Mouse (Mus musculus): ENCODE measurements around the gene Tchp. TPM values are rescaled to one million over a fixed set of nuclear protein-coding genes. Genes with fewer than 3 reads are reported as not detected.

Tchp gene
- 15.2 and 16.2 TPM in 2 replicates for polyA plus RNA-seq (2014; fragmentation: Nextera tagmentation; extraction: Ambion mirVana)

DNA sequence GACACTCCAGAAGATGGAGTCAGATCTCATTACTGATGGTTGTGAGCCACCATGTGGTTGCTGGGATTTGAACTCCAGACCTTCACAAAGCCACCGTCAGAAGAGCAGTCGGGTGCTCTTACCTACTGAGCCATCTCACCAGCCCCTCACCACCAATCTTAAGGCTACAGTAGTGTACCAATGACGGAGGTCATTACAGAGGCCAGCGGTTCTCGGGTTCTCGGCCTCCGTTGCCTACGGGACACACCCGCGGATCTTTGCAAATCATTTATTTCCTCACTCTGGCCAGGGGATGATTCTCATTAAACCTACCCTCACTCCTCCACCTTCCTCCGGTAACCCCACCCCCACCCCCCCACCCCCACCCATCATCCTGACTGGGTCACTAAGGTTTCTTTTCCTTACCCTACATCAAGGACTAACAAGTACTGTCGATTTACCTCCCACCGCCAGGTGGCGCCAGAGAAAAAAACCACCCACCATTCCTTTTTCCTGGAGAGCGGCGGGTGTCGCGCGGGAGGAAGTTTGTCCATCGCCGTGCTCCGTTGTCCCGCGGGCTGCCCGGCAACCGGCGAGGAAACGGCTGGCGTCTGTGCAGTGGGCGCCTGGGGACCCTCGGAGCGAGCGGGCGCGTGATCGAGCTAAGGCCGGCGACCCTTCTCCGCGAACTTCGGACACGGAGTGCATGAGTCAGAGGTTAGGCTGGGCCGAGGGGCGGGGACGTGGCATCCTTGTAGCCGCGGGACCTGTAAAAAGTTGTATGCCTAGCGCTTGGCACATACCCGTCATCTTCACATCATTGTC lies at the start of gene Tchp:
Gene Tchp (plus strand): TSS at position 496 of the 804 bp plus-strand sequence.
- peak; percentile 89 for ATAC-seq (ENCODE audit: low read depth)
- Histone ChIP-seq H3K9me3 (ENCODE audit: control insufficient read depth, low read length) (no peaks in the 10 kb centered on the region), H3K4me1 (ENCODE audit: control insufficient read depth, insufficient read depth, low read length) (peaks cover 7% of the 10 kb centered on the region), H3K36me3 (ENCODE audit: control insufficient read depth, insufficient read depth, low read length) (peaks cover 14% of the 10 kb centered on the region), H3K27ac (ENCODE audit: low read depth, low read length) (no peak within 1 kb of the TSS), H3K9ac (replicated peaks; ENCODE audit: low read depth, low read length) (peak within 1 kb of the TSS; percentile 61), H3K4me2 (ENCODE audit: low read depth, low read length) (peak within 1 kb of the TSS; percentile 58), H3K27me3 (ENCODE audit: control insufficient read depth, insufficient read depth, low read length) (no peaks in the 10 kb centered on the region), H3K4me3 (ENCODE audit: low read depth, low read length) (peak within 1 kb of the TSS; percentile 75)
- 3% methylated on average over 49 of the region's 49 CpGs for WGBS

DNA sequence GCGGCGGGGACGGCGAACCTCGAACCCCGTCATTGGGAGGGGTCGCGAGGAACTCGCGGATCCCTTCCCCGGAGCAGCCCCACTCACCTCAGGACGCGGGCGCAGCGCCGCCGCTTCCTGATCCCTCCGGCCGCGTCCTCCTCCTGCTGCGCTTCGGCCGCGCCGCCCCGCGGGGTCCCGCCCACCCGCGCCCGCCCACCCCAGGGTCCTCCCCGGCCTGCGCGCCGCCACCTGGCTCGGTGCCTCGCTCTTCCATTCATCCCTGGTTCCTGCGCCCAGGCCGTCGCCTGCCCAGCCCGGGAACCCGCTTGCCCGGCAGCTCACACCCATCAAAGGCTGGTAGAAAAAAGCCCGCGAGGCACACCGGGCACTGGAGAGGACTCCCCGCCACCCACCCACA lies 49.3 kb upstream of the Tchp start, which contains the start of gene Trpv4:
Gene Trpv4 (minus strand): TSS at position 167 of the 400 bp plus-strand sequence.
- peak within 1 kb of the TSS; percentile 44 for H3K9ac ChIP-seq (replicated peaks; ENCODE audit: low read depth, low read length)
- H3K4me3 ChIP-seq (ENCODE audit: low read depth, low read length) = peak within 1 kb of the TSS; percentile 34
- ATAC-seq (ENCODE audit: low read depth) = no peak
- WGBS = under 1% methylated on average over 46 of the region's 47 CpGs
- no peaks in the 10 kb centered on the region for H3K9me3 ChIP-seq (ENCODE audit: control insufficient read depth, low read length)
- 0 out of 2 replicates have a peak, but pooled peaks cover 6% of the 10 kb centered on the region for H3K4me1 ChIP-seq (ENCODE audit: control insufficient read depth, insufficient read depth, low read length)
- no peaks in the 10 kb centered on the region for H3K36me3 ChIP-seq (ENCODE audit: control insufficient read depth, insufficient read depth, low read length)
- H3K27me3 ChIP-seq (ENCODE audit: control insufficient read depth, insufficient read depth, low read length) = peaks cover 25% of the 10 kb centered on the region
- H3K4me2 ChIP-seq (ENCODE audit: low read depth, low read length) = peak within 1 kb of the TSS; percentile 61
- no peak within 1 kb of the TSS for H3K27ac ChIP-seq (ENCODE audit: low read depth, low read length)

DNA sequence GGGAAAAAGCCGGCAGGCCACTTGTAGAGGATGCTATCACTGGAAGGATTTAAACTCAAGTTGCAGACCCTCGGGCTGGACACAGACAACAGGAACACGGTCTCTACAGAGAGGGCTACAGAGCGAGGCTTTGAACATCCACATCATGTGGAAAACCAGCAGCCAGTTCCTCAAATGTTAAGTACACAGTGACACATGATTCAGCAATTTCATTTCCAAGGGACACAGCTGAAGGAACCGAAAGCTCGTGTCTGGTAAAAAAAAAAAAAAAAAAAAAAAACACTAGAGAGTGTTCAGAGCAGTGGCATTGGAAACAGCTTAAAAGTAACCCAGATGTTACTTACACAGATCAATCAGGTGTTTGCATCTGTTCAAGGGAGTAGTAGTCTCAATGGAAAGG lies 46.5 kb upstream of the Tchp start:
- H3K4me1 ChIP-seq (ENCODE audit: control insufficient read depth, insufficient read depth, low read length) = 0 out of 2 replicates have a peak, but pooled peaks cover 6% of the 10 kb centered on the region
- no peaks in the 10 kb centered on the region for H3K36me3 ChIP-seq (ENCODE audit: control insufficient read depth, insufficient read depth, low read length)
- no peak overlapping the region for H3K9ac ChIP-seq (replicated peaks; ENCODE audit: low read depth, low read length)
- H3K27ac ChIP-seq (ENCODE audit: low read depth, low read length) = no peak overlapping the region
- WGBS = 70% methylated on average over 6 of the region's 6 CpGs
- peaks cover 20% of the 10 kb centered on the region for H3K27me3 ChIP-seq (ENCODE audit: control insufficient read depth, insufficient read depth, low read length)
- ATAC-seq (ENCODE audit: low read depth) = no peak
- no peak overlapping the region for H3K4me3 ChIP-seq (ENCODE audit: low read depth, low read length)
- no peak overlapping the region for H3K4me2 ChIP-seq (ENCODE audit: low read depth, low read length)
- H3K9me3 ChIP-seq (ENCODE audit: control insufficient read depth, low read length) = no peaks in the 10 kb centered on the region

GRCm38 (mm10) chr5:114664139-114664538 lies 43.4 kb upstream of the Tchp start:
- H3K9ac ChIP-seq (replicated peaks; ENCODE audit: low read depth, low read length) = no peak overlapping the region

DNA sequence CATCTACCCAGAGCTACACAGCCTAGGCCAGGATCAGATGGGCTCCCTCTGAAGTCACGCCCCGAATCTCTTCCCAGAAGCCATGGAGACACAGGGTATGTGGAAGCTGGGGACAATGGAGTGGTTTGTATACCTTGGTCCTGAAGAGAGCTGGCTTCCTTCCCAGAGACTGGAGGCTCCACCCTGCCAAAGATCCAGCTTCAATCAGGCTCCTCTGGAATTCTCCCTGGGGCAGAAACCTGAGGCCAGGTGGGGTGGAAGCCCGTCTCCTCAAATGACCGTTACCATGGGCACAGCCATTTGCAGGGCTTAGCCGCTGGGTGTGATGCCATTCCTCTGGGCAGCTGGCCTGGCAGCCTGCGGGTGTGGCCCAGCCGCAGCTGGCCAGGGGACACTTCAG lies 42.8 kb upstream of the Tchp start:
- H3K27ac ChIP-seq (ENCODE audit: low read depth, low read length) = no peak overlapping the region
- H3K9ac ChIP-seq (replicated peaks; ENCODE audit: low read depth, low read length) = no peak overlapping the region
- no peaks in the 10 kb centered on the region; the same call in 1 of the 2 replicates for H3K4me1 ChIP-seq (ENCODE audit: control insufficient read depth, insufficient read depth, low read length)
- H3K4me3 ChIP-seq (ENCODE audit: low read depth, low read length) = no peak overlapping the region
- H3K36me3 ChIP-seq (ENCODE audit: control insufficient read depth, insufficient read depth, low read length) = no peaks in the 10 kb centered on the region
- H3K27me3 ChIP-seq (ENCODE audit: control insufficient read depth, insufficient read depth, low read length) = no peaks in the 10 kb centered on the region
- WGBS = 74% methylated on average over 7 of the region's 7 CpGs
- H3K9me3 ChIP-seq (ENCODE audit: control insufficient read depth, low read length) = no peaks in the 10 kb centered on the region
- ATAC-seq (ENCODE audit: low read depth) = peak; percentile 26; the same call in 1 of the 2 replicates
- no peak overlapping the region for H3K4me2 ChIP-seq (ENCODE audit: low read depth, low read length)

More at GRCm38 (mm10) chr5:114664139-114664538, 43.4 kb upstream of the Tchp start:
- no peak overlapping the region for H3K4me3 ChIP-seq (ENCODE audit: low read depth, low read length)
- H3K9me3 ChIP-seq (ENCODE audit: control insufficient read depth, low read length) = no peaks in the 10 kb centered on the region
- H3K4me2 ChIP-seq (ENCODE audit: low read depth, low read length) = no peak overlapping the region
- WGBS = 89% methylated on average over 4 of the region's 4 CpGs
- H3K27ac ChIP-seq (ENCODE audit: low read depth, low read length) = no peak overlapping the region
- no peaks in the 10 kb centered on the region for H3K27me3 ChIP-seq (ENCODE audit: control insufficient read depth, insufficient read depth, low read length)
- no peaks in the 10 kb centered on the region; the same call in 1 of the 2 replicates for H3K4me1 ChIP-seq (ENCODE audit: control insufficient read depth, insufficient read depth, low read length)
- ATAC-seq (ENCODE audit: low read depth) = no peak
- no peaks in the 10 kb centered on the region for H3K36me3 ChIP-seq (ENCODE audit: control insufficient read depth, insufficient read depth, low read length)

DNA sequence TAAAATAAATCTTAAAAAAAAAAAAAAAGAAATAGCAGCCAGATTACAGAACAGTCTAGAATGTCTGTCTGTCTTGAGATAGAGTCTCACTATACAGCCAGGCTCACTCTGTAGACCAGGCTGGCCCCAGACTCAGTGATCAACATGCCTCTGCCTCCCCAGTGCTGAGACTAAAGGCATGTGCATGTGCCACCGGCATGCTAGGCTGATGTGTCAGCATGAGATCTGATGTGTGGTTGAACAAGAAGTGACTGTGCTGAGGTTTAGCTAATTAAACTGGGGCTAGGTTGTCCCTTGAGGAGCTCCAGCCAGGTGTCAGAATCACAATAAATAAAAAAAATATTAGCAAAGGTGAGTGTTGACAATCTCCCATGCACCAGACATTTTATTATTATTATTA lies 40.9 kb upstream of the Tchp start:
- 0 out of 2 replicates have a peak, but pooled peaks cover 5% of the 10 kb centered on the region for H3K36me3 ChIP-seq (ENCODE audit: control insufficient read depth, insufficient read depth, low read length)
- WGBS = 63% methylated on average over 1 of the region's 1 CpGs
- no peak overlapping the region for H3K4me2 ChIP-seq (ENCODE audit: low read depth, low read length)
- no peaks in the 10 kb centered on the region for H3K9me3 ChIP-seq (ENCODE audit: control insufficient read depth, low read length)
- no peak overlapping the region for H3K4me3 ChIP-seq (ENCODE audit: low read depth, low read length)
- no peaks in the 10 kb centered on the region; the same call in 1 of the 2 replicates for H3K4me1 ChIP-seq (ENCODE audit: control insufficient read depth, insufficient read depth, low read length)
- H3K27ac ChIP-seq (ENCODE audit: low read depth, low read length) = no peak overlapping the region
- H3K9ac ChIP-seq (replicated peaks; ENCODE audit: low read depth, low read length) = no peak overlapping the region
- no peaks in the 10 kb centered on the region for H3K27me3 ChIP-seq (ENCODE audit: control insufficient read depth, insufficient read depth, low read length)
- ATAC-seq (ENCODE audit: low read depth) = no peak

DNA sequence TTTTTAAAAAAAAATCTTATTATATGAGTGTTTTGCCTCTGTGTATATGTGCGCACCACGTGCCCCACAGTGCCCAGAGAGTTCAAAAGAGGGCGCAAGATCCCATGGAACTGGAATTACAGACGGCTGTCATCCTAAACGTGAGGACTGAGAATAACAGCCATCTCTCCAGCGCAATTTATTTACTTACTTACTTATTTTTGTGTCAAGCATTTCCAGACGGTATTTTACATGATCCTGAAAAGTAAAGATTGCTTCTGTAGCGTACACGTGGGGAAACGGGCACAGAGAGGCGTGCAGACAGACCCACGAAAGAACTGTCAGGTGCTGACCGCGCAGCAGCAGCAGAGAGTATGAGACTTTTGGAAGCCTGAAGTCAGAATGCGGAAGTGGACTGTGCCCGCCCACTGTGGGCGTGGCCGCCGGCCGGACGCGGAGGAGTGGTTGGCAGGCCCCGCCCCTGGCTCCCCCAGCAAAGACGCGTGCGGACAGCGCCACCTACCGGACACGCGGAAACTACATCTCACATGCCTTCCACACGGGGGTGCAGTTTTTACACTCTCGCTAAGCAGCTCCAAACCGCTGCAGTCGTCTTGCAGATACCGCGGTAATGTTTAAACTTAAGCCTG lies 40.2 kb upstream of the Tchp start:
- Histone ChIP-seq H3K4me3 (ENCODE audit: low read depth, low read length) (peak overlapping the region; percentile 18; the same call in 1 of the 2 replicates), H3K9ac (replicated peaks; ENCODE audit: low read depth, low read length) (no peak overlapping the region)

GRCm38 (mm10) chr5:114669014-114669413 lies 38.5 kb upstream of the Tchp start:
- Histone ChIP-seq H3K4me3 (ENCODE audit: low read depth, low read length) (no peak overlapping the region), H3K9me3 (ENCODE audit: control insufficient read depth, low read length) (no peaks in the 10 kb centered on the region), H3K4me2 (ENCODE audit: low read depth, low read length) (no peak overlapping the region), H3K9ac (replicated peaks; ENCODE audit: low read depth, low read length) (no peak overlapping the region), H3K36me3 (ENCODE audit: control insufficient read depth, insufficient read depth, low read length) (peaks cover 5% of the 10 kb centered on the region; the same call in 1 of the 2 replicates), H3K27me3 (ENCODE audit: control insufficient read depth, insufficient read depth, low read length) (no peaks in the 10 kb centered on the region), H3K27ac (ENCODE audit: low read depth, low read length) (no peak overlapping the region), H3K4me1 (ENCODE audit: control insufficient read depth, insufficient read depth, low read length) (no peaks in the 10 kb centered on the region; the same call in 1 of the 2 replicates)
- 93% methylated on average over 5 of the region's 5 CpGs for WGBS
- ATAC-seq (ENCODE audit: low read depth) = no peak

More for the DNA sequence above, 40.2 kb upstream of the Tchp start:
- Histone ChIP-seq H3K27ac (ENCODE audit: low read depth, low read length) (no peak overlapping the region), H3K36me3 (ENCODE audit: control insufficient read depth, insufficient read depth, low read length) (0 out of 2 replicates have a peak, but pooled peaks cover 5% of the 10 kb centered on the region), H3K27me3 (ENCODE audit: control insufficient read depth, insufficient read depth, low read length) (no peaks in the 10 kb centered on the region), H3K9me3 (ENCODE audit: control insufficient read depth, low read length) (no peaks in the 10 kb centered on the region), H3K4me2 (ENCODE audit: low read depth, low read length) (peak overlapping the region; percentile 57), H3K4me1 (ENCODE audit: control insufficient read depth, insufficient read depth, low read length) (no peaks in the 10 kb centered on the region; the same call in 1 of the 2 replicates)
- 4% methylated on average over 36 of the region's 36 CpGs for WGBS
- ATAC-seq (ENCODE audit: low read depth) = peak; percentile 85

DNA sequence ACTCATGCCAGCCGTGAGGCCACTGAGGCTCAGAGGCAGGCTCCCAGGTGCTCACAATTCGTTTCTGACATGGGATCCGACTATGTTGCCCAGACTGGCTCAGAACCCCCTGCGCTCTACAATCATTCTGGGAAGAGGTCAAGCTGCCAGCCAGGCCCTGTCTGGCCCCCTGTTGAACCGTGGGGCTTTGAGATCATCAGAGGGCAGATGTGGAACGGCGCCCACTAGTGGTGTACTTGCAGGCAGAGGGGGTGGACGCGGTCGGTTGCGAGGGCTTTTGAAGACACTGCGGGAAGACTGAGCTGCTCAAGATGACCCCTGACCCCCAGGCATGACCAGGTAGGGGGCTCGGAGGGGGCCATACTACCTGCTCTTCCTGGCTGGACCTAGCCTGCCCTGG lies 34.4 kb upstream of the Tchp start:
- H3K9me3 ChIP-seq (ENCODE audit: control insufficient read depth, low read length) = no peaks in the 10 kb centered on the region
- no peaks in the 10 kb centered on the region for H3K4me1 ChIP-seq (ENCODE audit: control insufficient read depth, insufficient read depth, low read length)
- no peak overlapping the region for H3K4me3 ChIP-seq (ENCODE audit: low read depth, low read length)
- no peak overlapping the region for H3K27ac ChIP-seq (ENCODE audit: low read depth, low read length)
- no peak overlapping the region for H3K9ac ChIP-seq (replicated peaks; ENCODE audit: low read depth, low read length)
- WGBS = 89% methylated on average over 13 of the region's 13 CpGs
- ATAC-seq (ENCODE audit: low read depth) = no peak
- peaks cover 11% of the 10 kb centered on the region for H3K36me3 ChIP-seq (ENCODE audit: control insufficient read depth, insufficient read depth, low read length)
- no peak overlapping the region for H3K4me2 ChIP-seq (ENCODE audit: low read depth, low read length)
- no peaks in the 10 kb centered on the region for H3K27me3 ChIP-seq (ENCODE audit: control insufficient read depth, insufficient read depth, low read length)
